Mouse (Mus musculus) midbrain, embryonic 10.5 days (tissue): ENCODE measurements around the gene Asap2. TPM values are rescaled to one million over a fixed set of nuclear protein-coding genes. Genes with fewer than 3 reads are reported as not detected.
"Not testable (repeated sequence)": the region's sequence is repeated elsewhere in the genome, so short reads cannot be mapped to it uniquely, and the experiment has no call there.

Experiments
- DNase-seq: peaks from one replicate; pipeline ENCODE4 v3.0.0-alpha.2; 2017; ENCODE audit warnings: low spot score
- H3K27ac ChIP-seq: fragments of 300-500 bp; sonication (generic); replicated peaks from 2 replicates; pipeline ENCODE4 v1.5.1; 2016; ENCODE audit warnings: mild to moderate bottlenecking
- H3K27me3 ChIP-seq: fragments of 300-500 bp; sonication (generic); 2 replicates; pipeline ENCODE4 v1.6.1; 2016; ENCODE audit warnings: low read depth, mild to moderate bottlenecking; ENCODE audit not compliant: poor library complexity, severe bottlenecking
- H3K36me3 ChIP-seq: fragments of 300-500 bp; sonication (generic); 2 replicates; pipeline ENCODE4 v1.6.1; 2016; ENCODE audit warnings: mild to moderate bottlenecking, moderate library complexity
- H3K4me1 ChIP-seq: fragments of 300-500 bp; sonication (generic); 2 replicates; pipeline ENCODE4 v1.6.1; 2016
- H3K4me3 ChIP-seq: fragments of 300-500 bp; sonication (generic); 2 replicates; pipeline ENCODE4 v1.5.1; 2016; ENCODE audit warnings: mild to moderate bottlenecking, moderate library complexity
- H3K9me3 ChIP-seq: fragments of 300-500 bp; sonication (generic); replicated peaks from 2 replicates; pipeline ENCODE4 v1.6.1; 2016; ENCODE audit warnings: mild to moderate bottlenecking
- WGBS: fragments of 180-500 bp; shearing (Covaris S2); methylation state at CpG from one replicate; pipeline ENCODE4 v1.1.7; 2016; 5-methylcytosine and 5-hydroxymethylcytosine counted together
- polyA plus RNA-seq: library from polyadenylated mRNA; unstranded; fragments of >200 nt; fragmentation: Nextera tagmentation; extraction: Ambion mirVana; gene quantifications from 2 replicates; pipeline ENCODE4 v1.2.1, GENCODE M21; 2016

Gene Asap2
- polyA plus RNA-seq = 11.6 and 14.6 TPM in 2 replicates

- WGBS = under 1% methylated on average over 26 of the region's 38 CpGs
- H3K27ac ChIP-seq = peak within 1 kb of the TSS; percentile 87
- not testable (repeated sequence) for H3K4me1 ChIP-seq, H3K27me3 ChIP-seq, H3K9me3 ChIP-seq, H3K36me3 ChIP-seq
- DNase-seq = peak; percentile 12
- peak within 1 kb of the TSS; percentile 65 for H3K4me3 ChIP-seq
Measured at GRCm38 (mm10) chr12:20990132-20990531, at the start of gene Asap2. Gene Asap2 (plus strand): TSS chr12:20990459.

DNA sequence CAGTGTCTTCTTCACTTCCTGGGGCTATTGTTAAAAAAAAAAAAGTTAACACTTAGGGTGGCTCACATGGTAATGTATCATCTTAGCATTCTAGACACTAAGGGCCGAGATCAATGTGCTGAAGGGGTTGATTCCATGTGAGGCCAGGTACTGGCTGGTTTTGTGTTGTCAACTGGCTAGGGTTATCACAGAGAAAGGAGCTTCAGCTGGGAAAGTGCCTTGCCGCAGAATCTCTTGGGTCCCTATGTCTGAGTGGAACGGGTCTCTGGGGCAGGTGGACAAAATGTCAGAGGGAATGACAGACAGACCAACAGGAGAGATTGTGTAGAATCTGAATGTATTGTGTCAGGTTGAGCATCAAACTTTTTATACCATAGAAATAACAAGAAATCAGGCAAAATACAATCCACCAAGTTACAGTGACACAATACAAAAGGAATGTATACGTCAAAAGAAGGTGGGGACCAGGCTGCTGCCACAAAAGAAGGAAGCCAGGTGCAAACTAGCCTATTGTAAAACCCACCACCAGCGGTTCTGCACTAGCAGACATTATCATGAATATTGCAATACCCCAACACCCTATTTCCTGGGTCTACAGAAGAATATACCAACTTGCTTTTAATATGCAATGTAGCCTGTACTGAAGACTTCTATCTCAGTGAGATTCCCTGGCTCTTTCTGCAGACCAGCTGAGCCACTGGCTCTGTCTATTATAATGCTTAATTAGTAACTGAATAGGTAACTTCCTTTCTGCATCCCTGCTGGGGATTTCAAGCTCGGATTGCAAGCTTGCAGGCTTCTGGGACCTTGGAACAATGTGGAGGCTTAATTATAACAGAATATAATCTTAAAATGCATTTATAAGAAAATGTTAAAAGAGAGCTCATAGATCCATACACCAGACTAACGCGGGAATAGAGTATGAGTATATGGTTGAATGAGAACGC is 42.9 kb upstream of the Asap2 start:
- H3K9me3 ChIP-seq, DNase-seq, H3K4me3 ChIP-seq, H3K36me3 ChIP-seq, H3K4me1 ChIP-seq, H3K27me3 ChIP-seq, H3K27ac ChIP-seq: not testable (repeated sequence)
- WGBS = 71% methylated on average over 9 of the region's 9 CpGs

DNA sequence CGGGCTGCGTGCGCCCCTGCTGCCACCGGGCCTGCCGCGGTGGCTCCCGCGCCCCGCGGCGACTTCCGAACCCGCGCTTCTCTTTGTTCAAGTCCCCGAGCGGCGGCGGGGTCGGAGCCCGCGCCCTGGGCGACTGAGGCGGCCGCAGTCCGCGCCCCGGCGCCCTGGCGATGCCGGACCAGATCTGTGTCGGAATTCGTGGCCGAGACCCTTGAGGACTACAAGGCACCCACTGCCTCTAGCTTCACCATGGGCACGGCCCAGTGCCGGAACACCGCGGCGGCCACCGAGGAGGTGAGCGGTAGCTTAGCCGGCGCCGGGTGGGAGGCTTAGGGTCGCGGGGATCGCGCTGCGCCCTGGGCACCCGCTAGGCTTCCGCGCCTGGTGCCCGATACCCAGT is 320 bp downstream of the Asap2 start:
- not testable (repeated sequence) for H3K4me1 ChIP-seq, H3K27me3 ChIP-seq, H3K9me3 ChIP-seq, H3K36me3 ChIP-seq
- WGBS = under 1% methylated on average over 47 of the region's 52 CpGs
- peak; percentile 41 for DNase-seq
- peak overlapping the region; percentile 87 for H3K27ac ChIP-seq
- H3K4me3 ChIP-seq = peak overlapping the region; percentile 65

GRCm38 (mm10) chr12:21030875-21031274 is 40.6 kb downstream of the Asap2 start:
- H3K36me3 ChIP-seq = peaks cover 28% of the 10 kb centered on the region
- not testable (repeated sequence) for DNase-seq, H3K27ac ChIP-seq, H3K4me1 ChIP-seq, H3K27me3 ChIP-seq, H3K4me3 ChIP-seq
- H3K9me3 ChIP-seq = peaks cover 56% of the 10 kb centered on the region
- WGBS = 55% methylated on average over 6 of the region's 6 CpGs

DNA sequence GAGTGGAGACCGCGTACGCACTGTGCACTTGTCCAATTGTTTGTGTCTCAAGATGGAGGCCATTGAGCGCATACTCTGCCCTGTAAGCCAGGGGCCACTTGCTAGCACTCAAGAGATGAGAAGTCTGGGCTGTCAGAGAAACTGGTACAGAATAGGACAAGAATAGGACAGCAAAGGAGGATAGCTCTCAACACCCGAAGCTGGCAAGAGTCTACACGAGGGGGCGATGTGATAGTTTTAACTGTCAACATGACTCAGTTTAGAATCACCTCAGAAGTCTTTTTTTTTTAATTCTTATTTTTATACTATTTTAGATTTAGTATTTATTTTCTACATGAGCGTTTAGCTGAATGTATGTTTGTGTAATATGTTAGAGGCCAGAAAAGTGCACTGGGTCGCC is 56.5 kb downstream of the Asap2 start:
- DNase-seq, H3K4me3 ChIP-seq, H3K4me1 ChIP-seq, H3K36me3 ChIP-seq, H3K27ac ChIP-seq, H3K27me3 ChIP-seq: not testable (repeated sequence)
- H3K9me3 ChIP-seq = peaks cover 31% of the 10 kb centered on the region; the same call in 1 of the 2 replicates
- WGBS = 96% methylated on average over 9 of the region's 9 CpGs

DNA sequence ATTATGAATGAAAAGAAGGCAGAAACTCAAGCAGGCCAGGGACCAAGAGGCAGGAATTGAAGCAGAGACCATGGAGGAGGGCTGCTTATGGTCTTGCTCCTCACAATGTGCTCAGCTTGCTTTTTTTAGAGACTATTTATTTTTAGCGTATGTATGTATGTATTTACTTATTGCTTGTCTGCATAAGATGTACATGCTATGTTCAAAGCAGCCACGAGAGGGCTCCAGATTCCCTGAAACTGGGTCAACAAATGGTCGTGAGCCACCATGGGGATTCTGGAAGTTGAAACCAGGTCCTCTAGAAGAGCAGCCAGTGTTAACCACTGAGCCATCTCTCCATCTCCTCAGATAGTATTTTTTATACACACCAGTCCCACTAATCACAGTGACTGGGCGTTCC is 85.5 kb downstream of the Asap2 start:
- H3K9me3 ChIP-seq, H3K27me3 ChIP-seq, H3K27ac ChIP-seq, H3K4me3 ChIP-seq, H3K4me1 ChIP-seq, H3K36me3 ChIP-seq: not testable (repeated sequence)
- WGBS = 32% methylated on average over 4 of the region's 4 CpGs
- peak; percentile 35 for DNase-seq

GRCm38 (mm10) chr12:21090168-21090567 is 99.9 kb downstream of the Asap2 start:
- H3K4me1 ChIP-seq, H3K4me3 ChIP-seq, H3K27me3 ChIP-seq, H3K9me3 ChIP-seq, H3K36me3 ChIP-seq, H3K27ac ChIP-seq, DNase-seq: not testable (repeated sequence)
- 20% methylated on average over 1 of the region's 1 CpGs for WGBS

- H3K4me1 ChIP-seq, H3K9me3 ChIP-seq, DNase-seq, H3K27ac ChIP-seq, H3K36me3 ChIP-seq, H3K27me3 ChIP-seq, H3K4me3 ChIP-seq: not testable (repeated sequence)
- WGBS = 100% methylated on average over 1 of the region's 1 CpGs
Measured at GRCm38 (mm10) chr12:21092446-21092845, 102.2 kb downstream of the Asap2 start.

DNA sequence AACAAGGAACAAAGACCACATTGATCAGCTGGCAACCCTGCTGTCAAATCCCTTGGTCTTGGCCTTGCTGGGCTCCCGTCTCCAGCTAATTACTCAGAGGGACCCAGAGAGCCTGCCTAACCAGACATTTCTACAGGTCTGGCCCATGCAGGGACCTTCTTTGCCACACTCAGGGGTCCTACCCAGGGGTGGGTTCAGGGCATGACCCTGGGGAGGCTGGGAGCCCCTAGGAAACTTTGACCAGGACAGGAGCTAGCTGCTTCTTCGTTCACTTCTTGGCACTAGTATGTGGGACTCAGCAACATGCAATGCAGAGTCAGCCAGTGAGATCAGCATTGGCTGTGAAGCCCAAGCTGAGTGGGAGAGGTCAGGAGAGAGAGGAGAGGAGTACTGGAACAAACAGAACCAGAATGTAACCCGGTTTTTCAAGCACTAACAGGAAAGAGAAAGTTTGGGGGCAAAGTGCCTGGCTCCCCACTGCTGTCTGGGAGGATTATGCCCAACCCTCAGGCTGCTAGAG is 107.6 kb downstream of the Asap2 start:
- not testable (repeated sequence) for H3K36me3 ChIP-seq, DNase-seq, H3K4me3 ChIP-seq, H3K27me3 ChIP-seq, H3K4me1 ChIP-seq, H3K27ac ChIP-seq, H3K9me3 ChIP-seq
- 56% methylated on average over 3 of the region's 3 CpGs for WGBS

GRCm38 (mm10) chr12:21111116-21111475 is 120.8 kb downstream of the Asap2 start:
- not testable (repeated sequence) for H3K36me3 ChIP-seq, DNase-seq, H3K27me3 ChIP-seq, H3K9me3 ChIP-seq
- Histone ChIP-seq H3K4me3 (peak overlapping the region; percentile 87), H3K27ac (peak overlapping the region; percentile 96), H3K4me1 (peaks cover 17% of the 10 kb centered on the region)
- 3% methylated on average over 8 of the region's 8 CpGs for WGBS

- H3K9me3 ChIP-seq = no peaks in the 10 kb centered on the region
- H3K4me1 ChIP-seq = peaks cover 21% of the 10 kb centered on the region
- no peaks in the 10 kb centered on the region for H3K27me3 ChIP-seq
- H3K27ac ChIP-seq = peak overlapping the region; percentile 96
- peak; percentile 90 for DNase-seq
- H3K4me3 ChIP-seq = peak overlapping the region; percentile 87
- WGBS = under 1% methylated on average over 116 of the region's 118 CpGs
- H3K36me3 ChIP-seq = no peaks in the 10 kb centered on the region
Measured at GRCm38 (mm10) chr12:21111476-21112452, 121.5 kb downstream of the Asap2 start.

DNA sequence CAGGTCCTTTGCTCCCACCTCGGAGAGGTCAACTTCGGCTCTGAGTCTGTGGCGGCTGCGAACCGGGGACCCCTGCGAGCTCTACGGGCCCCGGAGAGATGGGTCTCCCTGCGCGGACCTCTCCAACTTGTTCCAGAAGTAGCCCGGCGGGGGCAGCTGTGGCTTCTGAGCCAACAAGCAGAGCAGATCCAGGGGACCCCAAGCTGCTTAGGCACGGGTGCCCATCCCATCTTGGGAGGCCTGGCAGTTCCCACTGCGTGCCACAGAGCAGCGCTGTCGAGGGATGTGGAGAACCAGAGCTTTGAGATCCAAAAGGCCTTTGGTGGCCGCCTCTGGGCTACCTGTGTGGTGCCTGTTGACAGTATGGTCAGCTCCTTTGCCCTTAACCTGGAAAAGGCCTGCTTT is 122.2 kb downstream of the Asap2 start:
- peak overlapping the region; percentile 87 for H3K4me3 ChIP-seq
- H3K27ac ChIP-seq = peak overlapping the region; percentile 96
- no peaks in the 10 kb centered on the region for H3K27me3 ChIP-seq
- H3K4me1 ChIP-seq = peaks cover 21% of the 10 kb centered on the region
- peak; percentile 81 for DNase-seq
- H3K36me3 ChIP-seq = no peaks in the 10 kb centered on the region
- WGBS = 0% methylated on average over 17 of the region's 17 CpGs
- no peaks in the 10 kb centered on the region for H3K9me3 ChIP-seq
